Mouse (Mus musculus) splenic B cell, adult 2 months (primary cell): ENCODE data around the gene C1qtnf5.

Source experiments
- DNase-seq: peaks from one replicate; pipeline ENCODE4 v3.0.0-alpha.2; 2011; ENCODE audit warnings: low read depth, low spot score
- H3K27me3 ChIP-seq: 2 replicates; pipeline ENCODE4 v1.6.1; 2012; ENCODE audit warnings: mild to moderate bottlenecking, low read length, moderate library complexity, mixed read lengths; ENCODE audit not compliant: control insufficient read depth, poor library complexity, insufficient read depth, severe bottlenecking
- H3K36me3 ChIP-seq: 2 replicates; pipeline ENCODE4 v1.6.1; 2012; ENCODE audit warnings: mild to moderate bottlenecking, low read length, moderate library complexity, mixed read lengths; ENCODE audit not compliant: control insufficient read depth, poor library complexity, insufficient read depth, severe bottlenecking

Gene C1qtnf5

DNA sequence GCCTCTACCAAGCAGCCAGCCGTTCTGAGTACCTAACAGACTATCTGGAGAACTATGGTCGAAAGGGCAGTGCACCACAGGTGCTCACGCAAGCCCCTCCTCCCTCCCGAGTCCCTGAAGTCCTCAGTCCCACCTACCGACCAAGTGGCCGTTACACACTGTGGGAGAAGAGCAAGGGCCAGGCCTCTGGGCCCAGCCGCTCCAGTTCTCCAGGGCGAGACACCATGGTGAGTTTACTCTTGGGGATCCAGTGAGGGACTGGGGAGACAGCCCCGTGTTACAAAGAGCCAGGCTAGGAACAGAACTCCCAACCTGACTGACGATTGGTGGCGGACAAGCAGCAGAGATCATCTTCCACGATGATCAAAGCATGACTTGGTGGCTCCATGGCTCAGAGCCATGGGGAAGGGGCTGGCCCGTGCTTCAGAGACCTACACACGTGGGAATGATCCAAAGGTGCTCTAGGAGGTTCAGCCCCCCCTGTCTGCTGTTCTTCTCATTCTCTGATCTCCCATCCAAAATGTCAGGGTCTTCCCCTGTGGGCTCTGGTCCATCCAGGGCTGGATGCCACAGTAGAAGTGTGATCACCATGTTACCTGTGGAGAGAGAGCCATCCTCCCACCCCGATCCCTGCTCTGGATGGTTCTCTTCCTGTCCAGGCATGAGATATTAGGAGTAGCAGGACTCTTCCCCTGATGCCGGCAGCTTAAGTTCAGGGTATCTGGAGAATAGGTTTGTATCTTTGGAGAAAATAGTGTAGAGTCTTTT is 30.9 kb upstream of the C1qtnf5 start:
- Histone ChIP-seq H3K36me3 (no peaks in the 10 kb centered on the region), H3K27me3 (no peaks in the 10 kb centered on the region)
- DNase-seq = no peak

DNA sequence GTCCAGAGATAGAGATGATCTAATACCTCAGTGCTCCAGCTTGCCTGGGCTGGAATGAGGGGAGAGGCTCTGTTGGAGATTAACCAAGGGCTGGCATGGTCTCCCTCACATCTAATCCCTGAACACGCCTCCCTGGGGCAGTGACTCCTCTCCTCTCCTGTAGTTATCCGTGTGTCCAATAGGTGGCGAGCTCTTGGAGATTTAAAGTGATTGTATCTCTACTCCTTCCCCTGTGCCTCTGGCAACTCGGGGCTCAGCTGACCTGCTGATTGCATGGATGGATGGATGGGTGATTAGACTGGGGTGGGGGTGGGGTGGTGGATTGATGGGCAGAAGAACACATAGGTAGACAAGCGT is 30.3 kb upstream of the C1qtnf5 start:
- peak; percentile 70 for DNase-seq
- no peaks in the 10 kb centered on the region for H3K36me3 ChIP-seq

DNA sequence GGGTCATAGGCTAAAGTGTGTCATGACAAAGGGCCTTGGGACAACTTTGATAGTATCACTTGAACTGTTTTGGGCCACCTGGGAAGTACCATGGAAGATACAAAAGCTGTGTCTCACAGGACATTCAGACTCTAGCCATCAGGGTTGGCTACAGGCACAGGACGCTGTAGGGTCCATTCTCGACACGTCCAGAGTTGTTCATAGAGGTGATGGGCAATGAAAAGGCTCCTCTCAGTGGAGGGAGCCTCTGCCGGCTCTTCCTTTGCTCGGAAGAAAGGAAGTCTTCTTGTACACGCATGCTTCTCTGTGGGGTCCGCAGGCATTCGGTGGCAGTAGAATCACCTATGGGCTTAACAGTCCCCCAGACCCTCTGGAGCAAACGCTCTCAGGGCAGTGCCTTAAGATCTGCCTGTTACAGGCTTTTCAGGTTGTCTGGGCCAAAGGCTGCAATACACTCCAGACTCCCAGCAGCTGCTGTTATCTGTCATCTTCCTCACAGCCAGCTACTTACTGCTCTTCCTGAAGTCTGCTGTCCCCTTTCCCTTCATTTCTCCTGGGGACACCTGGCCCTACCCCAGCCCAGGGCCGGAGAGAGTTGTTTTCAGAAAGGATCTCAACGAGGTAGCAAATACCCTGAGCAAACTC is 29.7 kb upstream of the C1qtnf5 start:
- no peak for DNase-seq
- Histone ChIP-seq H3K27me3 (no peaks in the 10 kb centered on the region), H3K36me3 (no peaks in the 10 kb centered on the region)

More for the DNA sequence above, 30.3 kb upstream of the C1qtnf5 start:
- no peaks in the 10 kb centered on the region for H3K27me3 ChIP-seq

DNA sequence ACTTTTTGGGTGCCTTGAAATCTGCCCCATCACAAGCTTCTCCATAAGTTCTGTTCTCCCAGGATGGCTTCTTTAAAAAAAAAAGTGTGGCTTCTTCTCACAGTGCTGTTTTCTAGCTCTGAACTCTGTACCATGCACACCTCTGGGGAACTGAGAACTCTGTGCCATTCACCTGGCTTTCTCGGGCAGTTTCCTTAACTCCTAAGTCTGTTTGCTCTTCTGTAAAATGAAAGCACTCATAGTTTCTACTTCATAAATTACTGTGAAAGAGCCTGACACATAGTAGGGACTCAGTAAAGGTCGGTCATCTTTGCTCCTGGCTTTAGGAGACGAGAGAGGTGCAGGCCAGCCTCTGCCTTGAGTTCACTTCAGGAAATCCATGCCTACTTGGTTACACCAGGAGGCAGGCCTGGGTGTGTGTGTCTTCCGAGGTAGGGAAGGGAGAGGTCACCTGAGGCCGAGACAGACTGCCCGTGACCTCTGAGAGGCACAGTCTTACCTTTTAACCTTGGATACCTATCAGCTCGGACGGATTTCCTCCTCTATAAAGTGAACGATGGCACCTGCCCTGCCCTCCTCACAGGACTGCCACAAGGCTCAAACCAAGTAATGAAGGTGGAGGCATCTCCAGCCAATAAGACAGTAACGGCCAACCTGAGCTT is 28.8 kb upstream of the C1qtnf5 start:
- Histone ChIP-seq H3K36me3 (no peaks in the 10 kb centered on the region), H3K27me3 (no peaks in the 10 kb centered on the region)
- DNase-seq = no peak

- no peaks in the 10 kb centered on the region for H3K36me3 ChIP-seq
- no peaks in the 10 kb centered on the region; the same call in 1 of the 2 replicates for H3K27me3 ChIP-seq
- no peak for DNase-seq
Observed at GRCm38 (mm10) chr9:44078955-44079756, 27.9 kb upstream of the C1qtnf5 start.

DNA sequence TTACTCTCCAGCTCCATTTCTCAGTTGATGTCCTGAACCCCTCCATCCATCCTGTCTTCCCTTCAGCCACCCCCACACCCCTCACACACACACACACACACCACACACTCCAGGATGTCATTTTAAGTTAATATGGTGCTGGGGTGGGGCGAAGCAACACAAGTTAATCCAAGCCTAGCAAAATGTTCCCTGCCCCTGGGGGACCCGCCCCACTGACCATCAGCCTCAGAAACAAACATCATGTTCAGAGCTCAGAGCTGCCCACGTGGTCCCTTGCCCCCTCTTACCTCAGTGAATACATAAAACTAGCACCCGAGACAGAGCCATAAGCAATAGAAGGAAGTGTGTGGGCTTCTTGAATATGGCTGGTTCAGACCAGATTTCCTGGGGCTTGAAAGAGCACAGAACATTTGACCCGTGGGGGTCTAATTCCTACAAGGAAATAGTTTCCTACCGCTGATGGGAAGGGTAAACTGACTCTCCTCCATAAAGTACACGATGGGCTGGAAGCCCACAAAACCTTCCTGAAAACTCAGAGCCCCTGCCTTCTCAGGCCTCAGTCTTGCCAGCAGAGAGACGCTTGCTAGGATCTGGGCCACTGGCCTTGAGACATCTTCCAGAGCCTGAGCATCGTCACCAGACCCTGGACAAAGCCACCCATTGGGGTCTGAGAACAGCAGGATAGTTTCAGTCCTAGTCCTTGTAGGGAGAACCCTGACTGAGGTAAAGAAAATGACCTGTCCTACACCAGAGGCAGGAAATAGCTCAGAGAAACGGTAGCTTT is 26.9 kb upstream of the C1qtnf5 start:
- Histone ChIP-seq H3K27me3 (no peaks in the 10 kb centered on the region; the same call in 1 of the 2 replicates), H3K36me3 (no peaks in the 10 kb centered on the region)
- DNase-seq = no peak

DNA sequence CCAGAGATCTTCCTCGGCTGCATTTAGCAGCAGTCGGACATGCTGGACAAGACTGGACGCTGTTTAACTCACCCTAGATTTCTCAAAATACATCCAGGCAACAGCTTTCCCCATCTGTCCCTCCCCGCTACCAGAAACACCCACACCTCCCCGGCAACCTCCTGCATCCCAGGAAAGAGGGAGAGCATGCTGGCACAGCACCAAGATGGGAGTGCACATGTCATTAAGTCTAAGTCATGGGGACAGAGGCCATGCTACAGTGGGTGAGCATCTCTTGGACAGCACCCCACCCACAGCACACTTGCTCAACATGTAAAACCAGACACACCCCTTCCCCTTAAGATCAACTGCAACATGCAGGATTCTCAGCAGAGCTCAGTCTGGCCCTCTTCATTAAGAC is 26.1 kb upstream of the C1qtnf5 start:
- DNase-seq = no peak
- Histone ChIP-seq H3K36me3 (no peaks in the 10 kb centered on the region), H3K27me3 (no peaks in the 10 kb centered on the region; the same call in 1 of the 2 replicates)

DNA sequence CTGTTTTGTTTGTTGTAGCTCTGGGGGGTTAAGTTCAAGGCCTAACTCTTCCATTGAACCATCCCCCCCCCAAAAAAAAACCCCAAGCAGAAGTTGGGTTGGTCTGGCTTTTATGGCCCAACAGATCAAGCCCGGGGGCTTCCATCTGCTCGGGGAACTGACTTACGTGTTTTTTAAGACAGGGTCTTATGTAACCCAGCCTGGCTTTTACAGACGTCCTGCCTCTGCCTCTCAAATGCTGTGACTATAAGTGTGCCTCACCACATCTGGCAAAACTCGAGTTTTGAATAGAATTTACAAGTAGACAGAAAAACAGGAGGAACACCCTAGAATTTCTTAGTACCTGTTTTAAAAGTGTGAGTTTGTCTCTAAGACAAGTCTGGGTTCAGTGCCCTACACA is 25.5 kb upstream of the C1qtnf5 start:
- no peaks in the 10 kb centered on the region for H3K36me3 ChIP-seq
- no peaks in the 10 kb centered on the region; the same call in 1 of the 2 replicates for H3K27me3 ChIP-seq
- no peak for DNase-seq

- Histone ChIP-seq H3K36me3 (no peaks in the 10 kb centered on the region), H3K27me3 (no peaks in the 10 kb centered on the region; the same call in 1 of the 2 replicates)
- no peak for DNase-seq
Observed at GRCm38 (mm10) chr9:44082266-44082665, 24.8 kb upstream of the C1qtnf5 start.

DNA sequence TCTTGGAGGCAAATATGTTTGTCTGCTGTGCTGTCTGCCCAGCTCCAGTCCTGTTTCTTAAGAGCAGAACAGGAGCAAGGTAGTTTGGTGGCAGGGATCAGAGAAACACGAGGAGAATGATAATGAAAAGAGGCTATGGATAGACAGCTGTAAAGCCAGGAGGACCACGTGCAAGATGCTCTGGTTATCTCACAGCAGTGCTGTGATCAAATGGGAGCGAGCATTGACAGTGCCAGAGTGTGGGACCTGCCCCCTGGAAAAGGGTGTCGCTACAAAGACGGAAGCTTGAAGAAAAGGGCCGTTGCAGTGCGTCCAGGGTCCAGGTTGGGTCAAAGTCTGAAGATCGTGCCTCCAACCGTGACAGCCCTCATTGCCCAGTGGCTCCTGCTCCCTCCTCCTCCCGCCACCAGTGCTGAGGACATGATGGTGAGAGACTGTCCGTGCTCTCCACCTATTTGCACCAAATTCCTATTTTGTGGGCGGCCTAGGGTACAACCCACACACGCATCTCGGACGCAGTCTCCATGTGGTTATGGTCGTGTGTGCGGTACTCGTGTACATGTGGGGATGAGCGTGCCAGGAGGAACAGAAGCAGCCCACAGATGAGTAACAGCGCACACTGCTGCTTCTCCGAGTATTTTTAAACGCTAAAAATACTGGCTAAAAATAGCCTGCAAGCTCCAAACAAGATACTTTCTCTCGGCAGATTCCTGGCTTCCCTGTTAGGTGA is 23.5 kb upstream of the C1qtnf5 start:
- H3K36me3 ChIP-seq = no peaks in the 10 kb centered on the region
- H3K27me3 ChIP-seq = no peaks in the 10 kb centered on the region; the same call in 1 of the 2 replicates
- no peak for DNase-seq

DNA sequence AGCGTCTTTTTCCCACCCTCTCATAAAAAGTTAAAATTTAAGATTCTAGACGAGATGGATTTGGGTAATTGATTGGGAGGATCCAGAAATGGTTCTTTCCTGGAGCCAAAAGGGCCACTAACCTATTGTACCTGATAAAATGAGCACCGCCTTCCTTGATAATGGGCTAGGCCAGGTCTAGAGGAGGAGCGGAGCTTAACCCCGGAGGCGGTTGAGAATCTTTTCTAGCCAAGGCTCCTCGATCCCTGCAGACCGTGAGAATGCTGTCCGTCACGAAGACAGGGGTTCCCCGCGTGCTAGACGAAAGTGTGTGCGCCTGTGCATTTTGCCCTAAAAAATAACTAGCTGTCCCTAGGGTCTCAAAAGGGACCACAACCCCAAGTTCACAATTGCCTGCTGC is 22.8 kb upstream of the C1qtnf5 start:
- Histone ChIP-seq H3K36me3 (no peaks in the 10 kb centered on the region), H3K27me3 (no peaks in the 10 kb centered on the region; the same call in 1 of the 2 replicates)
- DNase-seq = no peak

GRCm38 (mm10) chr9:44084659-44085229 is 22.3 kb upstream of the C1qtnf5 start:
- no peaks in the 10 kb centered on the region; the same call in 1 of the 2 replicates for H3K27me3 ChIP-seq
- no peaks in the 10 kb centered on the region for H3K36me3 ChIP-seq
- DNase-seq = peak; percentile 80

GRCm38 (mm10) chr9:44085276-44085675 is 21.8 kb upstream of the C1qtnf5 start:
- no peaks in the 10 kb centered on the region for H3K36me3 ChIP-seq
- DNase-seq = no peak
- H3K27me3 ChIP-seq = no peaks in the 10 kb centered on the region; the same call in 1 of the 2 replicates
